Mouse (Mus musculus) stomach, embryonic 14.5 days (tissue): ENCODE measurements around the gene Ltc4s. TPM values are rescaled to one million over a fixed set of nuclear protein-coding genes. Genes with fewer than 3 reads are reported as not detected.
A peak's percentile ranks its signal among the peaks of the same experiment; 100 is the strongest.

Experiments
- ATAC-seq: fragments of 200-750 bp; cut with Nextera tagmentation; 2 replicates; pipeline ENCODE4 v1.8.0; 2017; ENCODE audit warnings: low read depth, moderate TSS enrichment; ENCODE audit not compliant: insufficient number of reproducible peaks, insufficient read depth, low FRiP score
- H3K27ac ChIP-seq: fragments of 300-500 bp; sonication (generic); 2 replicates; pipeline ENCODE4 v1.5.1; 2014; ENCODE audit warnings: mild to moderate bottlenecking, low read length, moderate library complexity, mixed read lengths
- H3K27me3 ChIP-seq: fragments of 300-500 bp; sonication (generic); 2 replicates; pipeline ENCODE4 v1.6.1; 2014; ENCODE audit warnings: low read length, control low read depth, mixed read lengths; ENCODE audit not compliant: control insufficient read depth, insufficient read depth
- H3K36me3 ChIP-seq: fragments of 300-500 bp; sonication (generic); 2 replicates; pipeline ENCODE4 v1.6.1; 2014; ENCODE audit warnings: mild to moderate bottlenecking, control low read depth, low read length, moderate library complexity, mixed read lengths; ENCODE audit not compliant: control insufficient read depth, insufficient read depth
- H3K4me1 ChIP-seq: fragments of 300-500 bp; sonication (generic); 2 replicates; pipeline ENCODE4 v1.6.1; 2014; ENCODE audit warnings: low read length, control low read depth, mixed read lengths; ENCODE audit not compliant: control insufficient read depth, insufficient read depth
- H3K4me2 ChIP-seq: fragments of 300-500 bp; sonication (generic); replicated peaks from 2 replicates; pipeline ENCODE4 v1.6.1; 2014; ENCODE audit warnings: low read depth, low read length, control low read depth
- H3K4me3 ChIP-seq: fragments of 300-500 bp; sonication (generic); 2 replicates; pipeline ENCODE4 v1.5.1; 2014; ENCODE audit warnings: low read depth, low read length, control low read depth
- H3K9ac ChIP-seq: fragments of 300-500 bp; sonication (generic); replicated peaks from 2 replicates; pipeline ENCODE4 v1.6.1; 2014; ENCODE audit warnings: low read depth, mild to moderate bottlenecking, control low read depth, low read length, moderate library complexity, mixed read lengths
- H3K9me3 ChIP-seq: fragments of 300-500 bp; sonication (generic); 2 replicates; pipeline ENCODE4 v1.6.1; 2016; ENCODE audit warnings: low read depth, low read length, control low read depth; ENCODE audit not compliant: control insufficient read depth
- WGBS: fragments of 180-500 bp; shearing (Covaris S2); extraction: QIAGEN DNeasy Blood & Tissue Kit; methylation state at CpG from one replicate; pipeline ENCODE4 v1.1.7; 2014; 5-methylcytosine and 5-hydroxymethylcytosine counted together
- polyA plus RNA-seq: library from polyadenylated mRNA; unstranded; fragments of >200 nt; fragmentation: Nextera tagmentation; extraction: Ambion mirVana; gene quantifications from 2 replicates; pipeline ENCODE4 v1.2.1, GENCODE M21; 2014

Ltc4s gene
- polyA plus RNA-seq, 1 experiment from 2014 or later = 3.9 TPM

- peaks cover 25% of the 10 kb centered on the region for H3K4me1 ChIP-seq
- peak; percentile 87 for ATAC-seq
Observed at GRCm38 (mm10) chr11:50224671-50225530, 13.5 kb downstream of the Ltc4s start.

GRCm38 (mm10) chr11:50223783-50224662, 14.4 kb downstream of the Ltc4s start:
- Histone ChIP-seq H3K9me3 (no peaks in the 10 kb centered on the region), H3K4me3 (peak overlapping the region; percentile 66), H3K4me1 (peaks cover 20% of the 10 kb centered on the region), H3K27ac (peak overlapping the region; percentile 79; the same call in 1 of the 2 replicates), H3K4me2 (peak overlapping the region; percentile 97), H3K27me3 (no peaks in the 10 kb centered on the region), H3K9ac (peak overlapping the region; percentile 89), H3K36me3 (no peaks in the 10 kb centered on the region)
- 7% methylated on average over 17 of the region's 17 CpGs for WGBS
- ATAC-seq = no peak

More at GRCm38 (mm10) chr11:50224671-50225530, 13.5 kb downstream of the Ltc4s start:
- no peaks in the 10 kb centered on the region for H3K9me3 ChIP-seq
- H3K27me3 ChIP-seq = no peaks in the 10 kb centered on the region
- H3K4me3 ChIP-seq = peak overlapping the region; percentile 66
- H3K4me2 ChIP-seq = peak overlapping the region; percentile 97
- H3K9ac ChIP-seq = peak overlapping the region; percentile 89
- under 1% methylated on average over 65 of the region's 70 CpGs for WGBS
- no peaks in the 10 kb centered on the region for H3K36me3 ChIP-seq
- H3K27ac ChIP-seq = peak overlapping the region; percentile 79

- ATAC-seq = no peak
- peaks cover 15% of the 10 kb centered on the region; the same call in 1 of the 2 replicates for H3K4me1 ChIP-seq
- no peak overlapping the region for H3K4me3 ChIP-seq
- 62% methylated on average over 7 of the region's 7 CpGs for WGBS
- no peaks in the 10 kb centered on the region for H3K36me3 ChIP-seq
- no peaks in the 10 kb centered on the region for H3K9me3 ChIP-seq
- no peaks in the 10 kb centered on the region for H3K27me3 ChIP-seq
- no peak overlapping the region for H3K4me2 ChIP-seq
- H3K9ac ChIP-seq = no peak overlapping the region
- H3K27ac ChIP-seq = no peak overlapping the region
Observed at GRCm38 (mm10) chr11:50222559-50223276, 15.7 kb downstream of the Ltc4s start.

- no peak overlapping the region for H3K27ac ChIP-seq
- ATAC-seq = no peak
Observed at GRCm38 (mm10) chr11:50219833-50220232, 18.6 kb downstream of the Ltc4s start.

GRCm38 (mm10) chr11:50217811-50218210, 20.6 kb downstream of the Ltc4s start:
- no peak overlapping the region for H3K27ac ChIP-seq
- H3K36me3 ChIP-seq = no peaks in the 10 kb centered on the region
- H3K4me2 ChIP-seq = no peak overlapping the region
- no peaks in the 10 kb centered on the region for H3K27me3 ChIP-seq
- H3K9ac ChIP-seq = no peak overlapping the region
- H3K4me3 ChIP-seq = no peak overlapping the region
- no peaks in the 10 kb centered on the region for H3K9me3 ChIP-seq
- ATAC-seq = no peak
- peaks cover 13% of the 10 kb centered on the region; the same call in 1 of the 2 replicates for H3K4me1 ChIP-seq
- 56% methylated on average over 4 of the region's 4 CpGs for WGBS

More at GRCm38 (mm10) chr11:50219833-50220232, 18.6 kb downstream of the Ltc4s start:
- no peaks in the 10 kb centered on the region for H3K36me3 ChIP-seq
- no peaks in the 10 kb centered on the region for H3K9me3 ChIP-seq
- no peak overlapping the region for H3K9ac ChIP-seq
- no peaks in the 10 kb centered on the region for H3K27me3 ChIP-seq
- WGBS = 43% methylated on average over 2 of the region's 2 CpGs
- peaks cover 11% of the 10 kb centered on the region; the same call in 1 of the 2 replicates for H3K4me1 ChIP-seq
- no peak overlapping the region for H3K4me3 ChIP-seq
- H3K4me2 ChIP-seq = no peak overlapping the region

GRCm38 (mm10) chr11:50216724-50217366, 21.6 kb downstream of the Ltc4s start:
- no peak for ATAC-seq
- Histone ChIP-seq H3K9me3 (no peaks in the 10 kb centered on the region), H3K4me3 (no peak overlapping the region), H3K9ac (no peak overlapping the region), H3K27me3 (no peaks in the 10 kb centered on the region), H3K36me3 (no peaks in the 10 kb centered on the region), H3K4me2 (no peak overlapping the region), H3K27ac (no peak overlapping the region), H3K4me1 (peaks cover 16% of the 10 kb centered on the region; the same call in 1 of the 2 replicates)
- 64% methylated on average over 4 of the region's 4 CpGs for WGBS

GRCm38 (mm10) chr11:50215633-50216032, 22.8 kb downstream of the Ltc4s start:
- 17% methylated on average over 9 of the region's 9 CpGs for WGBS
- Histone ChIP-seq H3K9ac (no peak overlapping the region), H3K27ac (no peak overlapping the region), H3K9me3 (no peaks in the 10 kb centered on the region), H3K36me3 (no peaks in the 10 kb centered on the region), H3K27me3 (no peaks in the 10 kb centered on the region), H3K4me3 (no peak overlapping the region), H3K4me2 (no peak overlapping the region), H3K4me1 (peaks cover 21% of the 10 kb centered on the region)
- no peak for ATAC-seq
